Mouse (Mus musculus): ENCODE results near the gene Gm10097. TPM values are rescaled to one million over a fixed set of nuclear protein-coding genes. Genes with fewer than 3 reads are reported as not detected.

The Gm10097 gene
- polyA plus RNA-seq (2012; rRNA removed), result not detected in 2 replicates

- no peak for DNase-seq (ENCODE audit: low spot score)
Observed at GRCm38 (mm10) chr10:5068676-5069265, at the start of gene Gm10097. Gm10097 (plus strand) TSS chr10:5069192.

- no peak for DNase-seq (ENCODE audit: low spot score)
Observed at GRCm38 (mm10) chr10:5025906-5026305, 43.1 kb upstream of the Gm10097 start.

- DNase-seq (ENCODE audit: low spot score), result no peak
Observed at GRCm38 (mm10) chr10:5027208-5027607, 41.8 kb upstream of the Gm10097 start.

GRCm38 (mm10) chr10:5028301-5028700 is 40.7 kb upstream of the Gm10097 start:
- no peak for DNase-seq (ENCODE audit: low spot score)

GRCm38 (mm10) chr10:5029161-5029560 is 39.8 kb upstream of the Gm10097 start:
- DNase-seq (ENCODE audit: low spot score), result no peak

GRCm38 (mm10) chr10:5029883-5030282 is 39.1 kb upstream of the Gm10097 start:
- no peak for DNase-seq (ENCODE audit: low spot score)

- DNase-seq (ENCODE audit: low spot score), result no peak
Observed at GRCm38 (mm10) chr10:5032192-5033048, 36.6 kb upstream of the Gm10097 start.

- DNase-seq (ENCODE audit: low spot score), result no peak
Observed at GRCm38 (mm10) chr10:5041254-5041653, 27.7 kb upstream of the Gm10097 start.

- no peak for DNase-seq (ENCODE audit: low spot score)
Observed at GRCm38 (mm10) chr10:5044481-5044880, 24.5 kb upstream of the Gm10097 start.

GRCm38 (mm10) chr10:5045213-5045612 is 23.8 kb upstream of the Gm10097 start:
- DNase-seq (ENCODE audit: low spot score), result no peak

GRCm38 (mm10) chr10:5045671-5046070 is 23.3 kb upstream of the Gm10097 start:
- no peak for DNase-seq (ENCODE audit: low spot score)

GRCm38 (mm10) chr10:5056243-5056735 is 12.7 kb upstream of the Gm10097 start:
- DNase-seq (ENCODE audit: low spot score), result no peak

GRCm38 (mm10) chr10:5056940-5057339 is 12.1 kb upstream of the Gm10097 start:
- no peak for DNase-seq (ENCODE audit: low spot score)

- no peak for DNase-seq (ENCODE audit: low spot score)
Observed at GRCm38 (mm10) chr10:5057661-5058060, 11.3 kb upstream of the Gm10097 start.

GRCm38 (mm10) chr10:5058876-5059275 is 10.1 kb upstream of the Gm10097 start:
- DNase-seq (ENCODE audit: low spot score), result no peak

GRCm38 (mm10) chr10:5059983-5060382 is 9.0 kb upstream of the Gm10097 start:
- no peak for DNase-seq (ENCODE audit: low spot score)

GRCm38 (mm10) chr10:5067113-5067512 is 1.9 kb upstream of the Gm10097 start:
- DNase-seq (ENCODE audit: low spot score), result no peak

- DNase-seq (ENCODE audit: low spot score), result no peak
Observed at GRCm38 (mm10) chr10:5070168-5070940, 1.4 kb downstream of the Gm10097 start.

- DNase-seq (ENCODE audit: low spot score), result no peak
Observed at GRCm38 (mm10) chr10:5070941-5071231, 1.9 kb downstream of the Gm10097 start.

- DNase-seq (ENCODE audit: low spot score), result no peak
Observed at GRCm38 (mm10) chr10:5072054-5072453, 3.1 kb downstream of the Gm10097 start.

- no peak for DNase-seq (ENCODE audit: low spot score)
Observed at GRCm38 (mm10) chr10:5075724-5076123, 6.7 kb downstream of the Gm10097 start.

- no peak for DNase-seq (ENCODE audit: low spot score)
Observed at GRCm38 (mm10) chr10:5079945-5080468, 11.0 kb downstream of the Gm10097 start.
